Mouse (Mus musculus) megakaryocyte progenitor cell, adult 5-6 weeks (primary cell): ENCODE results near the gene Cpox. TPM values are rescaled to one million over a fixed set of nuclear protein-coding genes. Genes with fewer than 3 reads are reported as not detected.

ENCODE experiments used
- ATAC-seq: replicated peaks from 2 replicates; pipeline ENCODE4 v1.8.0; 2016; ENCODE audit warnings: mild to moderate bottlenecking, moderate TSS enrichment, inconsistent platforms; ENCODE audit not compliant: poor library complexity
- total RNA-seq, 2 experiments: library from RNA; stranded (forward) in 1 of 2; stranded (reverse) in 1 of 2; fragments of 157-497, 149-512 nt in 1 of 2; fragments of 200-1000 nt in 1 of 2; gene quantifications; 2 replicates each; pipeline versions ENCODE4 v1.2.3 to v1.2.4; 2015 to 2017

Cpox gene
- total RNA-seq, 2 experiments from 2014 or later: 28.9 to 73.1 TPM

GRCm38 (mm10) chr16:58668586-58668985, 1.5 kb upstream of the Cpox start:
- no peak for ATAC-seq

GRCm38 (mm10) chr16:58669264-58669663, 828 bp upstream of the Cpox start:
- peak; percentile 35 for ATAC-seq

- no peak for ATAC-seq
These were observed 551 bp downstream of the Cpox start for GRCm38 (mm10) chr16:58670643-58671042.

GRCm38 (mm10) chr16:58671212-58671985, 1.3 kb downstream of the Cpox start:
- ATAC-seq: no peak

- no peak for ATAC-seq
These were observed 2.3 kb downstream of the Cpox start for GRCm38 (mm10) chr16:58672396-58672795.

GRCm38 (mm10) chr16:58673811-58674410, 3.8 kb downstream of the Cpox start:
- no peak for ATAC-seq

- ATAC-seq: no peak
These were observed 5.2 kb downstream of the Cpox start for GRCm38 (mm10) chr16:58675256-58675655.

- no peak for ATAC-seq
These were observed 6.1 kb downstream of the Cpox start for GRCm38 (mm10) chr16:58676156-58676555.

- no peak for ATAC-seq
These were observed 6.5 kb downstream of the Cpox start for GRCm38 (mm10) chr16:58676633-58677032.

- ATAC-seq: no peak
These were observed 7.4 kb downstream of the Cpox start for GRCm38 (mm10) chr16:58677491-58677890.

GRCm38 (mm10) chr16:58678660-58679059, 8.6 kb downstream of the Cpox start:
- peak; percentile 78 for ATAC-seq

- no peak for ATAC-seq
These were observed 12.0 kb downstream of the Cpox start for GRCm38 (mm10) chr16:58682046-58682445.

GRCm38 (mm10) chr16:58682870-58683269, 12.8 kb downstream of the Cpox start:
- no peak for ATAC-seq

GRCm38 (mm10) chr16:58683911-58684310, 13.8 kb downstream of the Cpox start:
- no peak for ATAC-seq

- ATAC-seq: no peak
These were observed 14.4 kb downstream of the Cpox start for GRCm38 (mm10) chr16:58684537-58684936.

GRCm38 (mm10) chr16:58685548-58686537, 15.8 kb downstream of the Cpox start:
- peak; percentile 67 for ATAC-seq

- ATAC-seq: no peak
These were observed 18.4 kb downstream of the Cpox start for GRCm38 (mm10) chr16:58688534-58688933.

- ATAC-seq: no peak
These were observed 19.6 kb downstream of the Cpox start for GRCm38 (mm10) chr16:58689555-58690169.

- peak; percentile 77 for ATAC-seq
These were observed 20.2 kb downstream of the Cpox start for GRCm38 (mm10) chr16:58690322-58690732.

GRCm38 (mm10) chr16:58694091-58694490, 24.0 kb downstream of the Cpox start:
- ATAC-seq: no peak

GRCm38 (mm10) chr16:58696796-58697195, 26.7 kb downstream of the Cpox start:
- ATAC-seq: no peak
